Mouse (Mus musculus) neutrophil, adult 5-6 weeks (primary cell): ENCODE measurements around the gene Tmem121. TPM values are rescaled to one million over a fixed set of nuclear protein-coding genes. Genes with fewer than 3 reads are reported as not detected.

Experiments
- ATAC-seq: fragments of 151-379, 151-347 bp; 2 replicates; pipeline ENCODE4 v1.8.0; 2017; ENCODE audit warnings: mild to moderate bottlenecking, moderate TSS enrichment; ENCODE audit not compliant: insufficient number of reproducible peaks, poor library complexity, low FRiP score, severe bottlenecking; ENCODE audit errors: extremely low read depth
- total RNA-seq: library from RNA; stranded (forward); fragments of 200-1000 nt; gene quantifications from 2 replicates; pipeline ENCODE4 v1.2.3, GENCODE M21; 2017

The Tmem121 gene
- total RNA-seq, 1 experiment from 2014 or later = not detected

DNA sequence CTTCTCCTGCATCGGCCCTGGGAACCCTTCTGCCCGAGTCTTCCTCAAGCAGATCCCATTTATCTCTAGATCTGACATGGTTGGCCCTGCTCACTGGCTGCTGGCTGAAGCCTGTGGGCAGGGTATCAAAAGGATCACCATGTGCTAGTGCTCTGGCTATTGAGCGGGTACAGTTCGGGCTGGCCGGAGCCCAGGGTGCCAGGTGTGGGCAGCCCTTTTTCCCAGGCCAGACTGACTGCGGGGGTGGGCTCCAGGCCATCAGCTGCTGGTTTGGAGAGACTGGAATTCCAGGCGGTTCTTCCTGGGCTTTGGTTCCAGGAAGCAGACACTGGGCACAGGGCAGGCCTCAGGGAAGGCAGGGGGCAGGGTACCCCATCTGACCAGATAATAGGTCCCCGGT, 38.2 kb upstream of the Tmem121 start:
- ATAC-seq = no peak

GRCm38 (mm10) chr12:113148381-113149035, 37.2 kb upstream of the Tmem121 start:
- ATAC-seq = no peak

GRCm38 (mm10) chr12:113149341-113149740, 36.4 kb upstream of the Tmem121 start:
- ATAC-seq = no peak

- ATAC-seq = no peak
Observed at GRCm38 (mm10) chr12:113149896-113150295, 35.8 kb upstream of the Tmem121 start.

DNA sequence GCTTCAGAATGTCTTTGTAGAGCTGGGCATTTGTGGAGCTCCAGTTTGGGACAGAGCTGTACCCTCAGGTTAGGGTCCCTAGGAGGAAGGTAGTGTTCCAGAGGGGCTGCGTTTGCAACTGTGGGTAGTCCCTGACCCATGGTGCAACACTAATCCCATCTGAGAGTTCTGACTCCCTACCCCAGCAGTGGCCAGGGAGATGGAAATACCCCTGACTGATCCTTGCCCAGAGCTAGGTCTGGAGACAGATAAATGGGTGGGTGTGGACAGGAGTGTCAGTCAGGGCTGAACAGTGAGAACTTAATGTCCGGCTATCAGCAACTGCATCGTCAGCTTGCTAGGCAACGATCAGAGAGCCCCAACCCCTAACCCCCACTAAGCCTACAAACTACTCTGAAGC, 35.1 kb upstream of the Tmem121 start:
- ATAC-seq = no peak

DNA sequence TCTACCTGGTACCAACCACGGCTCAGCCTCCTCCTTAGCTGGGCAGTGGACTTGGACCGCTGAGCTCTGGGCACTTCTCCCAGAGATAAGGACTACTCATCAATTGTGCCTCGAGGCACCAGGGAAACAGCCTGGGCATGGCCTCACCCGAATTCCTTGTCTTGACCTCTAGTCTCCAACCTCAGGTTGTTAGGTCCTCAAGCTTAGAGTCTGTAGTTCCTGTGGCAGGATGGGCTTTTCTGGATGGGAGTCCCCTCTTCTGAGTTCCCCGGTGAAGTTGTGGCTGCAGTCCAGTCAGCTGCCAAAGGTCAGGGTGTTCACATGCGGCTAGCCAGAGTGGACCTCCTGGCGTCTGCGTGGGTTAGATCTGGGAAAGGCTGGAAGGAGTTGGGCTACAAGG, 34.7 kb upstream of the Tmem121 start:
- no peak for ATAC-seq

- no peak for ATAC-seq
Observed at GRCm38 (mm10) chr12:113151661-113152271, 34.0 kb upstream of the Tmem121 start.

GRCm38 (mm10) chr12:113152272-113152661, 33.5 kb upstream of the Tmem121 start:
- no peak for ATAC-seq

- ATAC-seq = no peak
Observed at GRCm38 (mm10) chr12:113152991-113153525, 32.7 kb upstream of the Tmem121 start.

DNA sequence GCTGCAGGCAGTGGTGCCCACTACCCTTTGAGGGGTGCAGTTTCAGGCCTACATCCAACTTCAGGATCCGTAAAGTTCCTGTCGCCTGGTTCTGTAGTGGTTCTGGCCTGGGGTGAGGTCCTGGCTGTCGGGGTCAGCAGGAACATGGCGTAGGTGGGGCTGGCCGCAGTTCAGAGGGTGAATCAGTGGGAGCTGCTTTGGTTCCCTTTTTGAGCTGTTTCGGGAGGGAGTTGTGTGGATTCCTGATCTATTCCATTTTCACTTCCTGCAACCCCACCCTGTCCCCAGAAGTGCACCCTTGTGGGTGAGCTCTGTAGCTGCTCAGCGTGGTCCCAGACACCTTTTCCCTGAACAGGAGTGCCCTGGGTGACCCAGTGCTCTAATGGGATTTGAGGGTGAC, 31.8 kb upstream of the Tmem121 start:
- ATAC-seq = no peak

DNA sequence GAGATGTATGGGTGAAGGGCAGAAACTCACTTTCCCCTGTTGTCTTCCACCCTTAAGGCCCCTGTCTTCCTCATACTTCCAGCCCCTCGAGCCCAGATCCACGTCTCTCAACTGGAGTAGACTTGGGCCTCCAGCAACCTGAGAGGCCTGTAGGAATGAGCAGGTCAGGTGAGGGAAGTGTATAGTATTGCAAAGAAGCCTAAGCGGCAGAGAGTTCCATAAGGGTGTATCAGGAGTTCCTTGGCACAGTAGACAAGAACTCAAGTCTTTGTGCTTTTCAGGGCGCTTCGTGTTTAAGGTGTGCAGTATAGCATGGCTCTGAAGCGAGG, 31.0 kb upstream of the Tmem121 start:
- no peak for ATAC-seq

DNA sequence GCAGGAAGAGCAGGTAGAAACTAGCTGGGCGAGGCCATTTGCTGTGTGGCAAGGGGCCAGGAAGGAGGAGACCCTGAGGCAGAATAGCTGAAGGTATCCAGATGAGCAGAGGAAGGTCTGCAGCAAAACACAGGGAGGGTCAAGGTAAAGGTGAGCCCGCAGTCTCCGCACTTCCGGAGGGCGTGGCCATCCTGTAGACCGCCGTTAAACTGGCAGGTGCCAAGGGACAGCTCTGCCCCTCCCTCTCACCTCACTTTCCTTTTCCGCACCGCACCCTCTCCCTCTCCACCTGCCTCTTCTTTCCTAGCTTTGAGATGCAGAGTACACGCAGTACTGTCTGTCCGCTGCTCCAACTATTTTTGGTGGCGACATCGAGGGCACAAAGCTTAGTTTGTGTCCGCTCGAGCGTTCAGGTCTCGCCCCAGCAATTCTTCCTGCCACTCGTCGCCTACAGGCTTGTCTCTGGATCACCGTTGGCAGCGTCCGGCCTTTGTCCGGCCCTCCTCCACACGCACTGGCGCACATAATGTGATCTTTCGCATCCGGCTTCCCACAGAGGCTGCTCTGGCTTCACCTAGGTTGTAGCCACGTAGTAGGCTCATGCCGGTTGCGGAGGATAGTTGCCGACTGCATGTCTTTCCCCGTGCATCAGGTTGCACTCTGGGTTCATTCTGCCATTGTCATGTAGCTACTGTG, 30.5 kb upstream of the Tmem121 start:
- no peak for ATAC-seq

GRCm38 (mm10) chr12:113155887-113156539, 29.7 kb upstream of the Tmem121 start, which contains the start of gene Tedc1:
TSS of gene Tedc1 (plus strand) at chr12:113156421.
- ATAC-seq = peak; percentile 86

DNA sequence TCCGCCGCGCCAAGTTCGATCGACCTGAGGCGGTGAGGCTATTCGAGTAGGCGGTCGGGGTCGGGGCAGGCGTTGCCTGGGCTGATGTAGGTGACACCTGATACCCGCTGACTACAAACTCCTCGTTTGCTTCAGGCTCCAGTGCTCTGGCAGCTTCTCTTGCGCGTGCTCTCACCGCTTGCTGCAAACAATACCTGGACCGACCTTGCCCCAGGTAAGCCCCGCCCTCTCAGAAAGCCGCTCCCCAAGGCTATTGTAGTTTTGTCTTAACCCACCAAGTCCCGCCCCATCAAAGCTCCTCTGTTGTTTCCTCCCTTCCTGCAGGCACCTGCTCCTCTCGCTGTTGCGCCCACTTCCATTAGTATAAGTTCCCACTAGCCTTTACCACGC, 29.2 kb upstream of the Tmem121 start:
- no peak for ATAC-seq

GRCm38 (mm10) chr12:113157002-113157401, 28.7 kb upstream of the Tmem121 start:
- ATAC-seq = no peak

GRCm38 (mm10) chr12:113157521-113157920, 28.2 kb upstream of the Tmem121 start:
- ATAC-seq = no peak

DNA sequence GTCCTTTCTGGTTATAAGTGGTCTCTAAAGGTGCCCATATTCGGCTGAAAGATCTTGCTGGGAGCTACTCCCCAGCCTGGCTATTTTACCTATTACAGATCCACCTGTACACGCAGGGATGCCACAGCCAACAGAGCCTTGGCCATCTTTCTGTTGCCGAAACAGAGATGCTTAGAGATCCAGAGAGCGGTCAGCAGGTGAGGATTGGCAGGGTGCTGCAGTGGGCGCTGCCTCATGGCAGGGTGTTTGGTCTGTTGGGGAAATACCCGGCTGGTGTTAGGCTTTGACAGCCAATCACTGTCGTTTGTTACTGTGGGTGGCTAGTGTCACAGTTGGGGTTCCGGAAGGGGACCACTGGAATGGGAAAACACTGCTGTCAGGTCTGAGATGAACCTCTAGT, 27.8 kb upstream of the Tmem121 start:
- ATAC-seq = no peak

GRCm38 (mm10) chr12:113163561-113164006, 22.1 kb upstream of the Tmem121 start:
- no peak for ATAC-seq

DNA sequence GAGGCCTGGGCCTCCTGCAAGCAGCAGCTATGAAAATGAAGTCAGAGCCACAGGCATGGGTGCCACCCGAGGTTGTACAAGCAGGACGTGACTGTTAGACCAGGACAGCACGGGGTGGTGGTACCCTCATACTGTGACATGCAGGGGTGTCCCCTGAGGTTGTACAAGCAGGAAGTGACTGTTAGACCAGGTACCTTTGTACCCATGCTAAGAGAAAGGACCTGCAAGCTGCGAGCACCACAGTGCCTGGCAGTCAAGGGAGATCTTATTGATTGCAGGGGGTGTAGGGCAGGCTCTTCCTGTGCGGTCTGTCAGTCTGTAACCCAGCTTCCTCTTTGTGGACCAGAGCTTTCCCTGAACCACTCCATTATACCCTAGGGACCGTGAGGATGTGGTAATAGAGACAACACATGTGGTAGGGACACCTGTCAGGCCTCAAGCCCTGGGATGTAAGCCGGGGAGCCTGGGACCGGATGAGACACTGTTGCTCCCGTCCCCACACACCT, 17.6 kb upstream of the Tmem121 start:
- ATAC-seq = peak; percentile 84
